Mouse (Mus musculus): Measurements from ENCODE around the gene Sdk1. TPM values are rescaled to one million over a fixed set of nuclear protein-coding genes. Genes with fewer than 3 reads are reported as not detected.

Sdk1 gene
- polyA plus RNA-seq, 1 experiment = 0.71 TPM

- 54% methylated on average over 4 of the region's 4 CpGs for WGBS
- DNase-seq (ENCODE audit: low read depth, low spot score) = no peak
Measured at GRCm38 (mm10) chr5:141312305-141312704, 71.0 kb downstream of the Sdk1 start.

DNA sequence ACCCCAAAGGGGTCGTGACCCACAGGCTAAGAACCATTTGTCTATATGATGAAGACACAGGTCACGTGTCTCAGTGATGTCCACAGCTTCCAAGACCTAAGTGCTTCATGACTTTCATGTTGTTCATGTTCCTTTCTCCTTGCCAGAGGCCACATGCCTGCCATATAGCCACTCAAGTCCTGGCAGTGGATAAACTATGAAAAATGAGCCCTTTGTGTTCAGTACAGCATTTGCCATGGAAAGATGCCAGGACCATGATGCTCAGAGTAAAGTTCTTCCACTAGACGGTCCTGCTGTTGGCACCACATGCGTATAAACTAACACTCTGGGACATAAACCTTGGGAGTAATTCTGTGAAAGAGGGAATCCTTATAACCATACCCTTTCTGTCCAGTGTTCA lies 75.8 kb downstream of the Sdk1 start:
- no peak for DNase-seq (ENCODE audit: low read depth, low spot score)
- 34% methylated on average over 4 of the region's 4 CpGs for WGBS

GRCm38 (mm10) chr5:141324910-141325309 lies 83.6 kb downstream of the Sdk1 start:
- WGBS = 75% methylated on average over 4 of the region's 4 CpGs
- DNase-seq (ENCODE audit: low read depth, low spot score) = no peak

DNA sequence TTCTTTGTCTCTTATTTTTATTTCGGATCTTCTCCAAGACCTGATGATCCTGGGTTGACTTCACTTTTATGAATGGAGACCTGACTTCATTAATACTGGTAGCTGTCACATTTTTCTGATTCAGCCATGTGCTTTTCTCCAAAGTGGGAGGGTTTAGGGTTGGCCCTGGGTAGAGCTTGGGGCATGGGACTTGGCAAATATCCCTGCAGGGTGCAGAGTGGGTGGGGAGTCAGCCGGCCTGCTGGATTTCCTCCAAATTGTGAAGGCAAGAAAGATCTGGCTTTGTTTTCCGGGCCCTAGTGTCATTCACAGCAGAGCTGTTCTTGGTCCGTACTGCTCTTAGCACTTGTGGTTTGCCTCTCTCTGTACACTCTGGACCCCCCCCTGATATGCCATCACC lies 103.1 kb downstream of the Sdk1 start:
- 41% methylated on average over 4 of the region's 4 CpGs for WGBS
- no peak for DNase-seq (ENCODE audit: low read depth, low spot score)

DNA sequence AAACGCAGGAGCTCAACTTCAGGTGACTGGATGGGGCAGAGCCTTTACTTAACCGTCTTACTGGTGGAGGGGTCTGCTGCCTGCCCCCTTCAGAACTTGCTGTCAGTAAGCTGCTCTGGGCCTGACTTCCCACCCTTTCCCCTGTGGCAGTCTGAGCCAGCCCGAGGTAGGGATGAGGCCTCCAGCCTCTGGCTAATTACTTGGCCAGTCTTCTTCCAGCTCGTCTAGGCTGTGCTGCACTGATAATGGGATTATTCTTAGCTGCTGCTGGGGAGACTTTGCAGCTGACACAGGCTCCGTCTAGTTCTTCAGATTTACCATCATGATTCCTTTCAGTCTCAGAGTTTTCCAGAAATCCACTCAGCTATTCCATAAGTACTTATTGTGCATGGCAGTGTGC lies 104.2 kb downstream of the Sdk1 start:
- 76% methylated on average over 5 of the region's 5 CpGs for WGBS
- no peak for DNase-seq (ENCODE audit: low read depth, low spot score)

DNA sequence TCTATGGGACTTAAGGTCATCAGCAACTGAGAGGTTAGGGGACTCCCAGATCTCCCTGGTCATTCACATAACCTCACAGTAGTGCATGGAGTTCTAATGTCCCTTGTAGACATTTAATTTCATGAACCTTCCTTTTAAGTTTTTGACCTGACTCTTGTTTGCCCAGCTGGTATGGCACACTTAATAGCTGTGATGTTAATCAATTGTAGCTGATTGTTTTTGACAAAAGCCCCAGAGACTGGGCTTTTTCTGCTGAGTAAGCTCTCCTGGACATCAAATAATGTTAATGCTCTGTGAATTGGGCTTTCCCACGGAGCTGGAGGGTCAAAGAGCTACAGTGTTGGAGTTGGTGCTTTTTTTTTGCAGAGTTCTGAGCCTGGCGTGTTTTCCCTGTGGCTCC lies 121.4 kb downstream of the Sdk1 start:
- DNase-seq (ENCODE audit: low read depth, low spot score) = no peak
- WGBS = 81% methylated on average over 2 of the region's 2 CpGs

DNA sequence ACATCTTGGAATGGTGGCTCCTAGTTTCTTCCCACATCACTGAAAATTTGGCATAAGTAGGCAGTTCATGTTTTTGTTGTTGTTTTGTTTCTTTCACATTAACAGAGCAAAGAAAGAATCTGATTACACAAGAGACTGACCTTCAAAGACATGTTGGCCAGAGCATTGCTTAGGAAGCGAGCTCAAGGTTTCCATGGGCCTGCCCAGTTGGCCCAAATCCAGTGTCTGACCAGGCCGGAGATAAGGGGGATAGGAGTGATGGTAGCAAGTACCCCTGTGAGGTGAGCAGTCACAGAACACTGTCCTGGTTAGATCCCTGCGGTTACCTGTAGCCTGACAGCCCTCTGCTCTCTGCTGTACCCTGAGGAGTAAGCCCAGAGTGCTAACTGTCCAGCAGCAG lies 122.7 kb downstream of the Sdk1 start:
- 87% methylated on average over 3 of the region's 3 CpGs for WGBS
- DNase-seq (ENCODE audit: low read depth, low spot score) = no peak

DNA sequence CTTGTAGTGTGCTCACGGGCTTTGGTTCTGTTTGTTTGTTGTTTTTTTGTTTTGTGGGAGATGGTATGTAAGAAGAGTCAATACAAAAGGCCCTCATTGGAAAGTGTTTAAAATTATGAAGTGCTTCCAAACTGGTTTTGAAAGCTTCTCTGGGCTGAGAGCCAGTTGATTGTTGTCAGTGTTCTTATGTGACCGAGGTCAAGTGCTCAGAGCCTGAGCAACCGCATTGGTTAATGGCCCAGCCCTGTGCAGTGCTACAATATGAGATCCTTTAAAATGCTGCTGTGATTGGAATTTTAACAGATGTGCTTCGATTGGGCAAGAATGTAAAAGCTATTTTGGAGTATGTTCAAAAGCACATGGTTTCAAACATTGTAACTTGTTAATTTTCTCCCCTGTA lies 127.3 kb downstream of the Sdk1 start:
- DNase-seq (ENCODE audit: low read depth, low spot score) = no peak
- WGBS = 37% methylated on average over 4 of the region's 4 CpGs

DNA sequence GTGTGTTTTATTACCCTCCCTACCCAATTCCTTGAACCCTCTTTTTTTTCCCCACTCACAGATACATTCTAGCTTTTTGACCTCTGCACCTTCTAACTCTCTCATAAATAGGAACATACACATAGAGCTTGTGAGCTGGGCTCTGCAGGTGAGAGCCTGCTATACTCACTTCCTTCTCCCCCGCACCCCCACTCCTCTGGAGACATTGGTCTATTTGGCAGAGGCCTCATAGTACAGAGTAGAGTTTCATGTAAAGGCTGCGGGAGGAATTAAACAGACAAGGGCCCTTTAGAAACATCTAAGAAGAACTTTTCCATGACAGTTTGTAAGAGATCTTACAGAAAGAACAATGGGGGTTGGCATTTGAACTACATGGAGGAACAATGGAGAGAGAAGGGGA lies 133.5 kb downstream of the Sdk1 start:
- 52% methylated on average over 2 of the region's 2 CpGs for WGBS
- DNase-seq (ENCODE audit: low read depth, low spot score) = no peak

GRCm38 (mm10) chr5:141379836-141380773 lies 138.8 kb downstream of the Sdk1 start:
- WGBS = 26% methylated on average over 9 of the region's 9 CpGs

DNA sequence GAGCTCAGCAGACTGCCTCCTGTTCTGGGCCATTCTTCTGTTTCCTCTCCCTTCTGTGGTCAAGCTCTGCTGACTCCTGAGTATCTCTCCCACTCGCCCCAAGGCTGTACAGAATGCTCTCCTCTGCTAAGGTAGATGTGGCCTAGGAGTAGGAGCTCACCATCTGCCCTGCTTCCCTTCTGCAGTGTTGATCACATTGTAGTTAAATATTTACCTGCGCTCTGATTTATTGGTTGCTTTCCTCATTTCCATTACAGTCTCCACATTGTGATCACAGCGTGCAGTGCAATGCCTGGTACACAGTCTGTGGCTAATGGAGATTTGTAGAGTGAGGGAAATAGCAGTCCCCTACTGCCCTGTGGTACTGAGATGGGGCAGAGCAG lies 139.5 kb downstream of the Sdk1 start:
- WGBS = 22% methylated on average over 3 of the region's 3 CpGs
- DNase-seq (ENCODE audit: low read depth, low spot score) = peak; percentile 57

More at GRCm38 (mm10) chr5:141379836-141380773, 138.8 kb downstream of the Sdk1 start:
- no peak for DNase-seq (ENCODE audit: low read depth, low spot score)

GRCm38 (mm10) chr5:141381581-141381980 lies 140.3 kb downstream of the Sdk1 start:
- 51% methylated on average over 7 of the region's 7 CpGs for WGBS
- no peak for DNase-seq (ENCODE audit: low read depth, low spot score)

GRCm38 (mm10) chr5:141382246-141382835 lies 141.1 kb downstream of the Sdk1 start:
- no peak for DNase-seq (ENCODE audit: low read depth, low spot score)
- WGBS = 89% methylated on average over 5 of the region's 5 CpGs

DNA sequence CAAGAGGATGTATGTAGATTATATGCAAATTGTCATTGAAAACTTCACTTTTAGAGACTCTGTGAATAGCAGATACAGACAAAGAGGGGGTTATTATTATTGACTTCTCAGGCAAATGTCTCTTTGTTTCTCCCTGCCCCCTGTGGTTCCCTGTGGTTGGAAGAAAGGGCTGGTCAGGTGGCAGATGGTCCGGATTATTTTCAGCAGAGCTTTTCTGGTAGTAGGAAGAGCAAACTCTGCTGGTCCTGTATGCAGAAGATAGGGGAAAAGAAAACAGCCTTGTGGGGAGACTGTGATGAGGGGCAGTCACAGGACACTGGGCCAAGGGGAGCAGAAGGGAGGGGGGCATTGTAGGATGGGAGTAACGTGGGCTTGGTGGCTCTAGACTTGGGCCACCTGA lies 147.2 kb downstream of the Sdk1 start:
- no peak for DNase-seq (ENCODE audit: low read depth, low spot score)
- 80% methylated on average over 2 of the region's 2 CpGs for WGBS

DNA sequence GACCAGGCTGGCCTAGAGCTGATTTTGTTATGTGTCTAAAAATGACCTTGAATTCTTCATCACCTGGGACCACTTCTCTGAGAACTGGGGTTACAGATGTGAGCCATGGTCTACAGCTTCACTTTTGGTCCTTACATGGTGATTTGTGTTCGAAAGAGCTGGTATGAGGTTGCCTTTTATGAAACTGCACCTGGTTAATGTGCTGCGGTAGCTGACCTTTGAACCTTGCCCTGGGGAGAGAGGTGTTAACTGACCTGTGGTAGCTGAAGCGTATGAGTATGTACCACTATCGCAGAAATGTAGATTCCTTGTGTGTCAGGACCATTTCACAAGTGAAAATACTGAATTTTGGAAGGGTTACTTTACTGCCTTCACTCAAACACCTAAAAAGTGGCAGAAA lies 149.3 kb downstream of the Sdk1 start:
- DNase-seq (ENCODE audit: low read depth, low spot score) = no peak
- WGBS = 47% methylated on average over 4 of the region's 4 CpGs

- WGBS = 62% methylated on average over 5 of the region's 5 CpGs
Measured at GRCm38 (mm10) chr5:141391153-141391552, 149.9 kb downstream of the Sdk1 start.

GRCm38 (mm10) chr5:141393846-141394245 lies 152.6 kb downstream of the Sdk1 start:
- 87% methylated on average over 4 of the region's 4 CpGs for WGBS
- DNase-seq (ENCODE audit: low read depth, low spot score) = no peak

More at GRCm38 (mm10) chr5:141391153-141391552, 149.9 kb downstream of the Sdk1 start:
- DNase-seq (ENCODE audit: low read depth, low spot score) = no peak

- no peak for DNase-seq (ENCODE audit: low read depth, low spot score)
- 91% methylated on average over 8 of the region's 8 CpGs for WGBS
Measured at GRCm38 (mm10) chr5:141394586-141394985, 153.3 kb downstream of the Sdk1 start.

DNA sequence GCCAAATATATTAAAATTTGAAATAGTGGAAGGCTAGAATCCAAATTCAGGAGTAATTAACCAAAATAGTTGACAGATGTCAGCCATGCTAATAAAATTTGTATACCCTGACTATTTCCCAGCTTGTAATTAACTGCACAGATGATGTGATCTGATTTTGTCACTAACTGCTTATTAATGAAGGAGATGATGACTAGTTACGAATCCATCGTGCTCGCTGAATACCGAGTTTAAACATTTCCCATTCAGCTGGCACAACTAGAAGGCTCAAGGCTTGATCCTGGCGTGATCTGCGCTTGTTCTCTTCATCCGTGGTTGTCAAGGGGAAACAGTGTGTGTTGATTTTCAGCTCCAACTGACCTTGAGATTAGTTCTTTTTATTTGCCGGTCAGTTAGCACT lies 162.5 kb downstream of the Sdk1 start:
- 77% methylated on average over 8 of the region's 8 CpGs for WGBS
- no peak for DNase-seq (ENCODE audit: low read depth, low spot score)

- WGBS = 61% methylated on average over 2 of the region's 2 CpGs
- DNase-seq (ENCODE audit: low read depth, low spot score) = no peak
Measured at GRCm38 (mm10) chr5:141404651-141405050, 163.4 kb downstream of the Sdk1 start.

DNA sequence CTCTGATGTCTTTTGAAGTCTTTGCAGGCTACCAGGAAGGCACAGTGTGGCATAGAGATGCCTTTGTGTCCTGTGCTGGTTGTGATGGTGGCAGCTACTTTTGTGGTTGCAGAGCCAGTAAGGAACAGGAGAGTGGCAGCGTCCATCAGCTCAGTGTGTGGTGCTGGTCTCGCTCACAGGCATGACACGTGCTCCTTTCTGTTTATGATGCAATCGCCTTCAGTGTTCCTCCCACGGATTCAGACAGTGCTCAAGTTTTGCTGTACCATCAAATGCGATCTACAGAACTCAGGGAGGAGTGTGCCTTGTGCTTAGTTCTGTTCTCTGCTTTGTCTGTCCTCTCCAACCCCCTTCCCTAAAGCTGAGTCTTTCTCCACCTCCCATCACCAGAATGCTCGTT lies 165.6 kb downstream of the Sdk1 start:
- no peak for DNase-seq (ENCODE audit: low read depth, low spot score)
- WGBS = 54% methylated on average over 7 of the region's 7 CpGs

Measured in large intestine, adult 2 months (tissue).